Comparison of ENCODE assay signal across 8 mouse cellular contexts in genomic region chr7:34232785-34233725, GRCm38 (mm10). TPM values are rescaled to one million over a fixed set of nuclear protein-coding genes. Genes with fewer than 3 reads are reported as not detected.
DNase-seq lines count a peak whose midpoint lies in the region; ATAC-seq and TF ChIP-seq lines count a peak whose summit lies in the region.

No protein-coding gene starts in this region.

- H3K4me2 ChIP-seq in limb, embryonic 14.5 days (replicated peaks; ENCODE audit: low read depth, low read length, severe bottlenecking), result peak overlapping the region; percentile 69
- H3K4me2 ChIP-seq in stomach, embryonic 16.5 days (ENCODE audit: low read depth, low read length), result peak overlapping the region; percentile 71

- ATAC-seq in limb, embryonic 14.5 days (ENCODE audit: low FRiP score, low read depth), result no peak
- no peak for ATAC-seq in stomach, embryonic 16.5 days (ENCODE audit: insufficient read depth, low FRiP score)

- peak overlapping the region; percentile 32 for H3K27ac ChIP-seq in spleen, adult 2 months (ENCODE audit: insufficient read depth, low read length)
- H3K27ac ChIP-seq in limb, embryonic 14.5 days (replicated peaks; ENCODE audit: low read depth, low read length), result peak overlapping the region; percentile 91
- peak overlapping the region; percentile 94 for H3K27ac ChIP-seq in stomach, embryonic 16.5 days (ENCODE audit: low read length)

- TF ChIP-seq CTCF in spleen, adult 2 months (IDR thresholded peaks at IDR 0.05; ENCODE audit: extremely low read depth, insufficient read depth, insufficient read length, insufficient replicate concordance), result no peak

- H3K4me3 ChIP-seq in spleen, adult 2 months (ENCODE audit: extremely low read depth, insufficient read depth, insufficient read length), result peak overlapping the region; percentile 57; the same call in 1 of the 2 replicates
- H3K4me3 ChIP-seq in limb, embryonic 14.5 days (replicated peaks; ENCODE audit: low read length), result peak overlapping the region; percentile 48
- H3K4me3 ChIP-seq in stomach, embryonic 16.5 days (replicated peaks; ENCODE audit: low read length), result peak overlapping the region; percentile 54

- H3K36me3 ChIP-seq in spleen, adult 2 months (ENCODE audit: control insufficient read depth, insufficient read depth, low read length), result no peaks in the 10 kb centered on the region; the same call in 1 of the 2 replicates
- peaks cover 20% of the 10 kb centered on the region for H3K36me3 ChIP-seq in limb, embryonic 14.5 days (ENCODE audit: control insufficient read depth, insufficient read depth, low read length)
- H3K36me3 ChIP-seq in stomach, embryonic 16.5 days (ENCODE audit: control insufficient read depth, insufficient read depth, low read length), result peaks cover 2% of the 10 kb centered on the region; the same call in 1 of the 2 replicates

- peak; percentile 60 for DNase-seq in cerebellum, adult 9-10 months
- DNase-seq in cerebellum, postnatal 14 days, result no peak
- DNase-seq in spleen, adult 2 months (ENCODE audit: low read depth in 1 of 2, low spot score in 2 of 2), result no peak
- DNase-seq in spleen, postnatal 10 days (ENCODE audit: low spot score in 2 of 2), result no peak
- no peak for DNase-seq in limb, embryonic 14.5 days (ENCODE audit: low spot score)
- no peak for DNase-seq in urinary bladder, postnatal 14 days (ENCODE audit: low spot score)
- no peak for DNase-seq in kidney, adult 9 months

- 74% methylated on average over 7 of the region's 7 CpGs for WGBS in spleen, adult 2 months
- WGBS in limb, embryonic 14.5 days, result 43% methylated on average over 7 of the region's 7 CpGs
- 40% methylated on average over 7 of the region's 7 CpGs for WGBS in stomach, embryonic 16.5 days

- H3K9me3 ChIP-seq in limb, embryonic 14.5 days (ENCODE audit: control insufficient read depth, low read length), result no peaks in the 10 kb centered on the region
- no peaks in the 10 kb centered on the region for H3K9me3 ChIP-seq in stomach, embryonic 16.5 days (replicated peaks; ENCODE audit: control insufficient read depth, low read length)

- H3K27me3 ChIP-seq in spleen, adult 2 months (ENCODE audit: control insufficient read depth, insufficient read depth, low read length), result no peaks in the 10 kb centered on the region
- no peaks in the 10 kb centered on the region for H3K27me3 ChIP-seq in limb, embryonic 14.5 days (ENCODE audit: control insufficient read depth, insufficient read depth, low read length)
- no peaks in the 10 kb centered on the region for H3K27me3 ChIP-seq in stomach, embryonic 16.5 days (ENCODE audit: control insufficient read depth, insufficient read depth, low read length)

- peak overlapping the region; percentile 61 for H3K9ac ChIP-seq in limb, embryonic 14.5 days (ENCODE audit: low read depth, low read length, severe bottlenecking)
- H3K9ac ChIP-seq in stomach, embryonic 16.5 days (ENCODE audit: low read length), result peak overlapping the region; percentile 77

- H3K4me1 ChIP-seq in spleen, adult 2 months (ENCODE audit: control insufficient read depth, insufficient read depth, insufficient read length), result peaks cover 10% of the 10 kb centered on the region; the same call in 1 of the 2 replicates
- H3K4me1 ChIP-seq in limb, embryonic 14.5 days (ENCODE audit: control insufficient read depth, insufficient read depth, low read length), result peaks cover 15% of the 10 kb centered on the region
- peaks cover 19% of the 10 kb centered on the region for H3K4me1 ChIP-seq in stomach, embryonic 16.5 days (ENCODE audit: control insufficient read depth, insufficient read depth, low read length)

- no peak for TF ChIP-seq POLR2A in spleen, adult 2 months (IDR thresholded peaks at IDR 0.05; ENCODE audit: low read depth, low read length)
- TF ChIP-seq POLR2A in limb, embryonic 14.5 days (IDR thresholded peaks at IDR 0.05; ENCODE audit: borderline replicate concordance, extremely low read depth, insufficient read depth, insufficient read length), result no peak

RNA-seq across cellular contexts. Expression of gene Gpi1, which starts 2.9 kb away (rescaled TPM):
- 116 and 161 TPM in 2 replicates for polyA plus RNA-seq in spleen, adult 2 months (2012; rRNA removed)
- 256 and 301 TPM in 2 replicates for polyA plus RNA-seq in limb, embryonic 14.5 days (2012; rRNA removed)
- 275 and 281 TPM in 2 replicates for polyA plus RNA-seq in limb, embryonic 14.5 days (2014; fragmentation: Nextera tagmentation; extraction: Ambion mirVana)
- polyA plus RNA-seq in stomach, embryonic 16.5 days (2015; fragmentation: Nextera tagmentation; extraction: Ambion mirVana), result 347 and 352 TPM in 2 replicates

RNA-seq across cellular contexts. Expression of gene Gm6096, which starts 17.8 kb away (rescaled TPM):
- polyA plus RNA-seq in spleen, adult 2 months (2012; rRNA removed), result not detected in 2 replicates
- polyA plus RNA-seq in limb, embryonic 14.5 days (2012; rRNA removed), result not detected in 2 replicates
- 0.54 and 0.55 TPM in 2 replicates for polyA plus RNA-seq in limb, embryonic 14.5 days (2014; fragmentation: Nextera tagmentation; extraction: Ambion mirVana)
- polyA plus RNA-seq in stomach, embryonic 16.5 days (2015; fragmentation: Nextera tagmentation; extraction: Ambion mirVana), result not detected in 2 replicates

RNA-seq across cellular contexts. Expression of gene Pdcd2l, which starts 36.6 kb away (rescaled TPM):
- polyA plus RNA-seq in spleen, adult 2 months (2012; rRNA removed), result 20.2 and 25.7 TPM in 2 replicates
- polyA plus RNA-seq in limb, embryonic 14.5 days (2012; rRNA removed), result 44.0 and 44.5 TPM in 2 replicates
- 49.9 and 57.1 TPM in 2 replicates for polyA plus RNA-seq in limb, embryonic 14.5 days (2014; fragmentation: Nextera tagmentation; extraction: Ambion mirVana)
- 53.6 and 54.8 TPM in 2 replicates for polyA plus RNA-seq in stomach, embryonic 16.5 days (2015; fragmentation: Nextera tagmentation; extraction: Ambion mirVana)

Comparison
In these comparisons a context has a peak if more than half of its experiments do, and no peak if none do; other contexts are left out.
1. H3K27ac ChIP-seq: peak in every context shown above with its lines; median percentile 94 in stomach, embryonic 16.5 days; 91 in limb, embryonic 14.5 days; 32 in spleen, adult 2 months.